8 mouse cellular contexts compared by ENCODE assay signal in genomic region chr8:105596362-105597034, GRCm38 (mm10). TPM values are rescaled to one million over a fixed set of nuclear protein-coding genes. Genes with fewer than 3 reads are reported as not detected.
DNase-seq lines count a peak whose midpoint lies in the region; ATAC-seq lines count a peak whose summit lies in the region.

No protein-coding gene starts in this region.

- peak overlapping the region; percentile 23; the same call in 1 of the 2 replicates for H3K4me2 ChIP-seq in forebrain, embryonic 12.5 days
- H3K4me2 ChIP-seq in limb, embryonic 12.5 days, result peak overlapping the region; percentile 44
- peak overlapping the region; percentile 28 for H3K4me2 ChIP-seq in midbrain, embryonic 13.5 days (replicated peaks)
- peak overlapping the region; percentile 47 for H3K4me2 ChIP-seq in stomach, embryonic 16.5 days (ENCODE audit: low read depth, low read length)

- no peak overlapping the region for H3K4me3 ChIP-seq in forebrain, embryonic 12.5 days (replicated peaks)
- 0 out of 2 replicates have a peak overlapping the region, but pooled peaks have one; percentile 2 for H3K4me3 ChIP-seq in limb, embryonic 12.5 days (replicated peaks)
- H3K4me3 ChIP-seq in midbrain, embryonic 13.5 days (replicated peaks), result no peak overlapping the region
- H3K4me3 ChIP-seq in stomach, embryonic 16.5 days (replicated peaks; ENCODE audit: low read length), result peak overlapping the region; percentile 16

- peak; percentile 50 to 67 for DNase-seq in layer of hippocampus, postnatal 10 days (ENCODE audit: low spot score in 2 of 2)
- DNase-seq in layer of hippocampus, adult 8-10 months (ENCODE audit: low spot score in 2 of 2), result no peak
- DNase-seq in c-Kit-positive CD71-negative TER-119-negative erythroid progenitor cells, embryonic 14.5 days (ENCODE audit: low read depth), result peak; percentile 62

- H3K4me1 ChIP-seq in forebrain, embryonic 12.5 days, result peaks cover 11% of the 10 kb centered on the region
- H3K4me1 ChIP-seq in limb, embryonic 12.5 days (replicated peaks), result peaks cover 30% of the 10 kb centered on the region
- peaks cover 8% of the 10 kb centered on the region; the same call in 1 of the 2 replicates for H3K4me1 ChIP-seq in midbrain, embryonic 13.5 days (replicated peaks)
- H3K4me1 ChIP-seq in stomach, embryonic 16.5 days (ENCODE audit: control insufficient read depth, insufficient read depth, low read length), result peaks cover 21% of the 10 kb centered on the region

- H3K27me3 ChIP-seq in forebrain, embryonic 12.5 days, result peaks cover 18% of the 10 kb centered on the region; the same call in 1 of the 2 replicates
- H3K27me3 ChIP-seq in limb, embryonic 12.5 days, result peaks cover 11% of the 10 kb centered on the region
- H3K27me3 ChIP-seq in midbrain, embryonic 13.5 days, result peaks cover 13% of the 10 kb centered on the region; the same call in 1 of the 2 replicates
- H3K27me3 ChIP-seq in stomach, embryonic 16.5 days (ENCODE audit: control insufficient read depth, insufficient read depth, low read length), result no peaks in the 10 kb centered on the region

- no peak overlapping the region for H3K9ac ChIP-seq in forebrain, embryonic 12.5 days
- H3K9ac ChIP-seq in limb, embryonic 12.5 days (replicated peaks), result no peak overlapping the region
- no peak overlapping the region for H3K9ac ChIP-seq in midbrain, embryonic 13.5 days (replicated peaks)
- H3K9ac ChIP-seq in stomach, embryonic 16.5 days (ENCODE audit: low read length), result peak overlapping the region; percentile 19; the same call in 1 of the 2 replicates

- no peaks in the 10 kb centered on the region for H3K9me3 ChIP-seq in forebrain, embryonic 12.5 days
- H3K9me3 ChIP-seq in limb, embryonic 12.5 days, result no peaks in the 10 kb centered on the region
- H3K9me3 ChIP-seq in midbrain, embryonic 13.5 days, result no peaks in the 10 kb centered on the region
- H3K9me3 ChIP-seq in stomach, embryonic 16.5 days (replicated peaks; ENCODE audit: control insufficient read depth, low read length), result no peaks in the 10 kb centered on the region

- H3K27ac ChIP-seq in forebrain, embryonic 12.5 days, result no peak overlapping the region
- H3K27ac ChIP-seq in limb, embryonic 12.5 days, result no peak overlapping the region
- no peak overlapping the region for H3K27ac ChIP-seq in midbrain, embryonic 13.5 days
- no peak overlapping the region for H3K27ac ChIP-seq in stomach, embryonic 16.5 days (ENCODE audit: low read length)

- H3K36me3 ChIP-seq in forebrain, embryonic 12.5 days (replicated peaks), result no peaks in the 10 kb centered on the region
- H3K36me3 ChIP-seq in limb, embryonic 12.5 days, result no peaks in the 10 kb centered on the region
- no peaks in the 10 kb centered on the region for H3K36me3 ChIP-seq in midbrain, embryonic 13.5 days
- no peaks in the 10 kb centered on the region for H3K36me3 ChIP-seq in stomach, embryonic 16.5 days (ENCODE audit: control insufficient read depth, insufficient read depth, low read length)

- peak; percentile 44; the same call in 1 of the 2 replicates for ATAC-seq in forebrain, embryonic 12.5 days (ENCODE audit: low FRiP score)
- ATAC-seq in hematopoietic stem cell, adult 5-6 weeks (replicated peaks in 1 of 2; ENCODE audit: insufficient read depth in 1 of 2, low FRiP score in 2 of 2, low TSS enrichment in 1 of 2, low read depth in 1 of 2, poor library complexity in 2 of 2, severe bottlenecking in 2 of 2), result peak; percentile 92 to 96
- ATAC-seq in limb, embryonic 12.5 days (ENCODE audit: insufficient number of reproducible peaks, insufficient read depth, low FRiP score, low TSS enrichment, low read depth), result 0 out of 2 replicates have a peak, but pooled peaks have one; percentile 37
- peak; percentile 63 for ATAC-seq in midbrain, embryonic 13.5 days
- ATAC-seq in stomach, embryonic 16.5 days (ENCODE audit: insufficient read depth, low FRiP score), result peak; percentile 66

- 3% methylated on average over 14 of the region's 14 CpGs for WGBS in forebrain, embryonic 12.5 days
- WGBS in limb, embryonic 12.5 days, result 6% methylated on average over 14 of the region's 14 CpGs
- WGBS in midbrain, embryonic 13.5 days, result 5% methylated on average over 14 of the region's 14 CpGs
- WGBS in stomach, embryonic 16.5 days, result 8% methylated on average over 14 of the region's 14 CpGs

RNA-seq across cellular contexts. Expression of gene Ripor1, which starts 8.6 kb away (rescaled TPM):
- 10 to 100 TPM; 73.6 to 81.2 TPM for total RNA-seq in layer of hippocampus, postnatal 10 days (2021)
- 10 to 100 TPM; 75.4 to 83.7 (median 81.8) TPM for total RNA-seq in layer of hippocampus, adult 8-10 months (2022)
- polyA plus RNA-seq in forebrain, embryonic 12.5 days (2016; fragmentation: Nextera tagmentation; extraction: Ambion mirVana), result 17.3 and 18.8 TPM in 2 replicates
- 11.7 and 18.1 TPM in 2 replicates for total RNA-seq in hematopoietic stem cell, adult 5-6 weeks (2017)
- 11.3 and 16.8 TPM in 2 replicates for polyA plus RNA-seq in limb, embryonic 12.5 days (2016; fragmentation: Nextera tagmentation; extraction: Ambion mirVana)
- 22.6 and 25.9 TPM in 2 replicates for polyA plus RNA-seq in midbrain, embryonic 13.5 days (2015; fragmentation: Nextera tagmentation; extraction: Ambion mirVana)
- 21.9 and 23.3 TPM in 2 replicates for polyA plus RNA-seq in stomach, embryonic 16.5 days (2015; fragmentation: Nextera tagmentation; extraction: Ambion mirVana)

RNA-seq across cellular contexts. Expression of gene Atp6v0d1, which starts 30.7 kb away (rescaled TPM):
- total RNA-seq in layer of hippocampus, postnatal 10 days (2021), result 100 to 1,000 TPM; 298 to 305 TPM
- 100 to 1,000 TPM; 258 to 301 (median 285) TPM for total RNA-seq in layer of hippocampus, adult 8-10 months (2022)
- 94.3 and 95.4 TPM in 2 replicates for polyA plus RNA-seq in forebrain, embryonic 12.5 days (2016; fragmentation: Nextera tagmentation; extraction: Ambion mirVana)
- total RNA-seq in hematopoietic stem cell, adult 5-6 weeks (2017), result 37.7 and 39.7 TPM in 2 replicates
- polyA plus RNA-seq in limb, embryonic 12.5 days (2016; fragmentation: Nextera tagmentation; extraction: Ambion mirVana), result 60.5 and 61.5 TPM in 2 replicates
- polyA plus RNA-seq in midbrain, embryonic 13.5 days (2015; fragmentation: Nextera tagmentation; extraction: Ambion mirVana), result 177 and 182 TPM in 2 replicates
- 83.5 and 90.6 TPM in 2 replicates for polyA plus RNA-seq in stomach, embryonic 16.5 days (2015; fragmentation: Nextera tagmentation; extraction: Ambion mirVana)

RNA-seq across cellular contexts. Expression of gene Ctcf, which starts 39.9 kb away (rescaled TPM):
- 10 to 100 TPM; 63.6 to 67.7 TPM for total RNA-seq in layer of hippocampus, postnatal 10 days (2021)
- 10 to 100 TPM; 67.5 to 77.9 (median 71.5) TPM for total RNA-seq in layer of hippocampus, adult 8-10 months (2022)
- polyA plus RNA-seq in forebrain, embryonic 12.5 days (2016; fragmentation: Nextera tagmentation; extraction: Ambion mirVana), result 163 and 165 TPM in 2 replicates
- 116 and 202 TPM in 2 replicates for total RNA-seq in hematopoietic stem cell, adult 5-6 weeks (2017)
- 149 and 160 TPM in 2 replicates for polyA plus RNA-seq in limb, embryonic 12.5 days (2016; fragmentation: Nextera tagmentation; extraction: Ambion mirVana)
- polyA plus RNA-seq in midbrain, embryonic 13.5 days (2015; fragmentation: Nextera tagmentation; extraction: Ambion mirVana), result 135 and 136 TPM in 2 replicates
- polyA plus RNA-seq in stomach, embryonic 16.5 days (2015; fragmentation: Nextera tagmentation; extraction: Ambion mirVana), result 76.0 and 76.1 TPM in 2 replicates

RNA-seq across cellular contexts. Expression of gene Agrp, which starts 40.7 kb away (rescaled TPM):
- total RNA-seq in layer of hippocampus, postnatal 10 days (2021), result not detected
- total RNA-seq in layer of hippocampus, adult 8-10 months (2022), result under 1 TPM in 1 of 4 experiments, not detected in 3; 0.79 TPM
- 0.61 and 1.2 TPM in 2 replicates for polyA plus RNA-seq in forebrain, embryonic 12.5 days (2016; fragmentation: Nextera tagmentation; extraction: Ambion mirVana)
- total RNA-seq in hematopoietic stem cell, adult 5-6 weeks (2017), result not detected in 2 replicates
- polyA plus RNA-seq in limb, embryonic 12.5 days (2016; fragmentation: Nextera tagmentation; extraction: Ambion mirVana), result 0.97 and 1.4 TPM in 2 replicates
- 0.80 and 1.1 TPM in 2 replicates for polyA plus RNA-seq in midbrain, embryonic 13.5 days (2015; fragmentation: Nextera tagmentation; extraction: Ambion mirVana)
- 0.81 and 0.99 TPM in 2 replicates for polyA plus RNA-seq in stomach, embryonic 16.5 days (2015; fragmentation: Nextera tagmentation; extraction: Ambion mirVana)

Comparison
In these comparisons a context has a peak if more than half of its experiments do, and no peak if none do; other contexts are left out.
1. DNase-seq: peak in layer of hippocampus, postnatal 10 days (2 of 2) and c-Kit-positive CD71-negative TER-119-negative erythroid progenitor cells, embryonic 14.5 days (single experiment); none in layer of hippocampus, adult 8-10 months (0 of 2).
2. ATAC-seq: peak in every context shown above with its lines; median percentile 94 in hematopoietic stem cell, adult 5-6 weeks; 66 in stomach, embryonic 16.5 days; 63 in midbrain, embryonic 13.5 days; 44 in forebrain, embryonic 12.5 days; 37 in limb, embryonic 12.5 days.
3. H3K4me3 ChIP-seq: peak in limb, embryonic 12.5 days (single experiment) and stomach, embryonic 16.5 days (single experiment); none in forebrain, embryonic 12.5 days (single experiment) and midbrain, embryonic 13.5 days (single experiment).
4. Peak in every context shown above with its lines, with median percentiles within 50 percentile points of each other: H3K4me2 ChIP-seq.